Mouse (Mus musculus) lung, adult 2 months (tissue): ENCODE data around the gene Pitpnm3.

Experiments
- CTCF ChIP-seq: fragments of 200-500 bp; IDR thresholded peaks from 2 replicates; pipeline ENCODE4 v1.5.1; 2011; ENCODE audit warnings: mild to moderate bottlenecking, low read length, control low read depth; ENCODE audit not compliant: insufficient read depth
- POLR2A ChIP-seq: fragments of 200-500 bp; IDR thresholded peaks from 2 replicates; pipeline ENCODE4 v1.6.1; 2011; ENCODE audit warnings: low read depth, mild to moderate bottlenecking, control low read depth, low read length, borderline replicate concordance; ENCODE audit errors: extremely low read depth

DNA sequence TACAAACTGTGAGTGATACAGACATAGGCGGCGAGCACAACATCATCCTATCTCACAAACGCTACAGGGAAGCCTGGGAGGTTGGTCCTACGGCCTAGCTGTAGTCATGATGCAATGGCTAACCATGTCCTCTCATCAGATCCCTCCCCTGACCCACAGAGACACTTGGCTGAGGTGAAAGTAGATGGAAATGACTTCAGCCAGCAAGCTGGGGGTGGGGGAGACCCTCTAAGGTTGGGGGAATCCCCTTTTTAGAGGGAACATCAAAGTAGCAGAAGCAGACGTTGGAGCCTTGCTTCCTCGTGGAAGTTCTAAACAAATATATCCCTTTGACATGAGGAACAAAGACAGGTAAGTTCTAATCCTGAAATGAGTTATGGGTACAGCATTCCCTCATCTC, 71.2 kb downstream of the Pitpnm3 start:
- TF ChIP-seq CTCF (no peak), POLR2A (no peak)
